Mouse (Mus musculus) testis, adult 2 months (tissue): ENCODE data around the gene Hbq1b.

Experiments used
- CTCF ChIP-seq: fragments of 200-500 bp; IDR thresholded peaks from 2 replicates; pipeline ENCODE4 v1.5.1; 2012; ENCODE audit warnings: low read depth, mild to moderate bottlenecking, inconsistent platforms, low read length, moderate library complexity; ENCODE audit not compliant: control insufficient read depth, insufficient read depth, insufficient replicate concordance
- POLR2A ChIP-seq: fragments of 200-500 bp; IDR thresholded peaks from 2 replicates; pipeline ENCODE4 v1.6.1; 2012; ENCODE audit warnings: low read depth, mild to moderate bottlenecking, inconsistent platforms, low read length, moderate library complexity; ENCODE audit not compliant: control insufficient read depth

DNA sequence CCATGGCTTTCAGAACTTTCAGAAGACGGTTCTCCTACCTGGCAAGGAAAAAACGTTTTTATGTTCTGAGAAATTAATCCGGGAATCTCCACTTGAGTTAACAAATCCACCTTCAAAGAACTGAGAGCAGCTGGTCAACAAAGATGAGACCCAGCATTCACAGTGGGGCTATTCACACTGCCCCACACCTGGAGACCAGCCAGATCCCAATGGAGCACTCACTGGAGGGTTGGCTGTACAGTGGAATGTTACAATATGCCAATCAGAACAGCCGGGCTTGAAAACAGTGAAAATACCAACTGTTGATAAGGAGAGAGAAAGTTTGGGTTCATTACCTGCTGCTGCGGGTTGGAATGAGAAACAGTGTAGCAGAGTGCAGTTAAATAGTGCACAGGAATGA lies 45.1 kb downstream of the Hbq1b start:
- no peak for TF ChIP-seq CTCF
- no peak for TF ChIP-seq POLR2A
